Mouse (Mus musculus) cerebellum, postnatal 14 days (tissue): ENCODE data around the gene Hba-a1.
"Not testable (repeated sequence)": the region's sequence is repeated elsewhere in the genome, so short reads cannot be mapped to it uniquely, and the experiment has no call there.

Experiments used
- DNase-seq, 2 experiments: peaks; one replicate each; pipeline ENCODE4 v3.0.0; 2021; ENCODE audit warnings: mixed read lengths in 2 of 2

Gene Hba-a1

GRCm38 (mm10) chr11:32265117-32265738, 18.1 kb upstream of the Hba-a1 start:
- DNase-seq, result no peak

GRCm38 (mm10) chr11:32266194-32266593, 17.1 kb upstream of the Hba-a1 start:
- DNase-seq, result no peak

GRCm38 (mm10) chr11:32266776-32267175, 16.5 kb upstream of the Hba-a1 start:
- peak in 1 of 2 experiments; percentile 16 for DNase-seq

- DNase-seq, result peak; percentile 97 to 98
These were observed 16.0 kb upstream of the Hba-a1 start, which contains the start of gene Nprl3 for GRCm38 (mm10) chr11:32267188-32267884. Gene Nprl3, minus strand, starts transcription at chr11:32267707.

DNA sequence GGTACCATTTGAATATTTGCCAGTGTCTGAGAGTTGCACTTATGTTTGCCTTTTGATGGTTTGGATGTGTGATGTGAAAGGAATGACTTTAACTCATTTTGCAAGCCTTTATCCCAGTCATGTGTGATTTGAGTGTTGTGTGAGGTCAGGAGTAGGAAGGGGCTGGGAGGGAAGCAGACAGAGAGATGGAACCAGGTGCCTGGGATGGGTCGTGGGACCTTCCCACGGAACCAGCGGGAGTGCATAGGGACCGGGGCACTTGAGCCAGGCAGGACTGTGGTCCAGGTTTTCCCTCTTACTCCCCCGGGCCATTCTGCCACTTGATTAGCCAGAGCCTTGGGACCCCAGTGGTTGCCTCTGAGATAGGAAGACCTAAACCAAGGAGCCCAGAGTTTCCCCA, 15.3 kb upstream of the Hba-a1 start:
- peak in 1 of 2 experiments; percentile 37 for DNase-seq

- no peak for DNase-seq
These were observed 14.4 kb upstream of the Hba-a1 start for GRCm38 (mm10) chr11:32268952-32269351.

GRCm38 (mm10) chr11:32271178-32271577, 12.1 kb upstream of the Hba-a1 start:
- DNase-seq, result no peak

- DNase-seq, result no peak
These were observed 7.0 kb upstream of the Hba-a1 start, which contains the start of gene Hba-x for GRCm38 (mm10) chr11:32276347-32276746. Gene Hba-x, plus strand, starts transcription at chr11:32276400.

DNA sequence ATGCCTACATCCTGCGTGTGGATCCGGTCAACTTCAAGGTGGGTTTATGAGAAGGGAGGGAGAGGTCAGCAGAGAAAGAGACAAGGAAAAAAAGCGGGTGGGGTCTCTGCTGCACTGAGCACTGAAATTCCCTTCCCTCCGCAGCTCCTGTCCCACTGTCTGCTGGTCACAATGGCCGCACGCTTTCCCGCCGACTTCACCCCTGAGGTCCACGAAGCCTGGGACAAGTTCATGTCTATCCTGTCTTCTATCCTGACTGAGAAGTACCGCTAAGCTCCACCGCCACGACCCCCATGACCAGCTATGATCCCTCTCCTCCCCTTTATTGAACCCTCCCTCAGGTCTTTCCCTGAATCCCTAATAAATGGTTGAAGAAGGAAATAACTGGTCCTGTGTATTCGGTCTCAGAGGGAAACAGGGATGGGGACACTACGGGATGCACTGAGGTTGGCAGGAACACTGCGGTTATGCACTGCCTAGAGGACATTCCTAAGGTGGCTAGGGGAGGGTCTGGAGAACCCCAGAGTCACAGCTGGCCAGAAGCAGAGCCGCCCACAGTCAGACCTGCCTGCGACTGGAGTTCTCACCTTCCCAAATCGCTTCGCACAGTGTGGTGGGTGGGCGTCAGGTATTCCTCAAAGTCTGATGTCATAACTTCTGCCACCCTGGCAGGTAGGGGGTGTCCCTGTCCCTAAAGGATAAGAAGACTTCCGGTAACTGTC, 5.4 kb upstream of the Hba-a1 start:
- no peak for DNase-seq

- DNase-seq, result no peak
These were observed 4.8 kb upstream of the Hba-a1 start for GRCm38 (mm10) chr11:32278458-32278957.

DNA sequence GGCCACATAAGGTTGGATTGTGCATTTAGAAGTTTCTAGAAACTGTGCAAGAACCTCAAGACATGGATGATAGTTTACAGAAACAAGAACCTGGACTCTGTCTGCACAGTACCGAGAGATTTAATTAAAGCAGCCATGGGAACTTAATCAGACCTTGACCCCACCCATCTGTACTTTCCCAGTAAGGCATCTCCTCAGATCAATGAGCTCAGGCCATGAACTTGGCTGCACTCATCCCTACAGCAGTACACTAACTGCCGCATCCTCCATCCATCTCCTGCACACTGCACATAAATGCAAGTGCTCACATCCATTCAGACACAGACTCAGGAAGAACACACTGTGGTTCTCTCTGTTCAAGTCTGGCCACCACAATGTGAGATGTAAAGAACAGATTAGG, 2.7 kb upstream of the Hba-a1 start:
- no peak for DNase-seq

DNA sequence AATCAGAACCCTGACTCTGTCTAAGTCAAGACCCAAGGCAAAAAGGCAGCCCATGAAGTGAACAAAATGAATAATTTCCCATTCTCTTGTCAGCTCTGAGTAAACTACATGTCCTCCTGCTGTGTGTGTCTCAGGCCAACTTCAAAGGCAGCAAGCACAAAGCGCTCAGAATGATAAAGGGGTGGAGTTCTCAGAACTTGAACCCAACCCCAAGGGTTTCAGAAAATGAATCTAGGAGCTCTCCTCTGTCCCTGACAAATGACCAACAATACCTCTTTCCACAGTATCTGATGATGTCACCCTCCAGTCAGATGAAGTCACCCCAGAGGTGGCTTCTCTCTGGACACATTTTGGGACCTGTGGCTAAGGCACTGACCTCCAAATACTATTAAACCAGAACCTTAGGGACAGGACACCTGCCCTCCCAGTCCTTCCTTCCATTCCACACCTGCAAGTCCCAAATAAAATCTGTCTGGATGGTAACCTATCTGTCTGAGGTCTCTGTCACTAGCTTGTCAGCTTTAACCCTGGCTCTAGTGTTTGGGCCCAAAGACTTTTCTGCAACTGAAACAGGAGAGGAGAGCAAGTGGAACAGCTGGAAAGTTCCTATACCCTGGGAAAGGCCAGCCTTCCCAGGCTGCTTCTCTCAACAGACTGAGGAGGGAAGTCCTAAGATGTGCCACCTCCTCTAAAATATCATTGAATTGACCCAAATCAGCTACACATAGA, 1.7 kb upstream of the Hba-a1 start:
- DNase-seq, result no peak

- DNase-seq, result not testable (repeated sequence)
These were observed 1.3 kb downstream of the Hba-a1 start for GRCm38 (mm10) chr11:32284582-32284981.

GRCm38 (mm10) chr11:32285031-32285775, 1.9 kb downstream of the Hba-a1 start:
- no peak for DNase-seq

GRCm38 (mm10) chr11:32285887-32286286, 2.6 kb downstream of the Hba-a1 start:
- DNase-seq, result not testable (repeated sequence)

- peak; percentile 88 to 91 for DNase-seq
These were observed 3.6 kb downstream of the Hba-a1 start, which contains the start of gene Hbq1b for GRCm38 (mm10) chr11:32286695-32287492. Gene Hbq1b, plus strand, starts transcription at chr11:32286965.

- no peak for DNase-seq
These were observed 4.1 kb downstream of the Hba-a1 start for GRCm38 (mm10) chr11:32287493-32287825.

- DNase-seq, result not testable (repeated sequence)
These were observed 9.5 kb downstream of the Hba-a1 start for GRCm38 (mm10) chr11:32292819-32293218.

DNA sequence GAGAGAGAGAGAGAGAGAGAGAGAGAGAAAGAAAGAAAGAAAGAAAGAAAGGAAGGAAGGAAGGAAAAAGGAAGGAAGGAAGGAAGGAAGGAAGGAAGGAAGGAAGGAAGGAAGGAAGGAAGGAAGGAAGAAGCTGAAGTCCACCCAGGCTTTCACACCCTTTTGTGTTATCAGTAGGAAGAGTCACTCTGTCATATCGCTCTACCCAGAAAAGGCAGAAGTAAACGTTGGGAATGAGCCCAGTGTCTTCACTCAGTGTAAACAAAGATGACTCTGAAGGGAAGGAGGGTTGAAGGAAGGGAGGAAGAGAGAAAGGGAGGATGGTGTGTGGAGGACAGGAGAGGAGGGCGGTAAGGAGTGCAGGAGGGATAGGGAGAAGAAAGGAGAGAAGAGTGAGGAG, 10.2 kb downstream of the Hba-a1 start:
- not testable (repeated sequence) for DNase-seq

GRCm38 (mm10) chr11:32296203-32296602, 12.9 kb downstream of the Hba-a1 start, which contains the start of gene Hba-a2:
Gene Hba-a2, plus strand, starts transcription at chr11:32296489.
- DNase-seq, result not testable (repeated sequence)

GRCm38 (mm10) chr11:32297417-32297816, 14.1 kb downstream of the Hba-a1 start:
- not testable (repeated sequence) for DNase-seq
